Mouse (Mus musculus) midbrain, embryonic 14.5 days (tissue): ENCODE data around the gene Abi3. TPM values are rescaled to one million over a fixed set of nuclear protein-coding genes. Genes with fewer than 3 reads are reported as not detected.

Experiments
- ATAC-seq: fragments of 200-750 bp; cut with Nextera tagmentation; 2 replicates; pipeline ENCODE4 v1.8.0; 2017; ENCODE audit warnings: moderate number of reproducible peaks, moderate library complexity; ENCODE audit not compliant: low FRiP score, low TSS enrichment
- DNase-seq: peaks from one replicate; pipeline ENCODE4 v3.0.0-alpha.2; 2015
- H3K27ac ChIP-seq: fragments of 300-500 bp; sonication (generic); replicated peaks from 2 replicates; pipeline ENCODE4 v1.5.1; 2014; ENCODE audit warnings: mild to moderate bottlenecking, low read depth, low read length, moderate library complexity
- H3K27me3 ChIP-seq: fragments of 300-500 bp; sonication (generic); 2 replicates; pipeline ENCODE4 v1.6.1; 2014; ENCODE audit warnings: low read length, control low read depth, mixed read lengths; ENCODE audit not compliant: control insufficient read depth, insufficient read depth
- H3K36me3 ChIP-seq: fragments of 300-500 bp; sonication (generic); 2 replicates; pipeline ENCODE4 v1.6.1; 2014; ENCODE audit warnings: low read length, control low read depth; ENCODE audit not compliant: control insufficient read depth, insufficient read depth
- H3K4me1 ChIP-seq: fragments of 300-500 bp; sonication (generic); 2 replicates; pipeline ENCODE4 v1.6.1; 2014; ENCODE audit warnings: mild to moderate bottlenecking, antibody characterized with exemption, low read length, control low read depth; ENCODE audit not compliant: control insufficient read depth, insufficient read depth
- H3K4me2 ChIP-seq: fragments of 300-500 bp; sonication (generic); 2 replicates; pipeline ENCODE4 v1.6.1; 2014; ENCODE audit warnings: mild to moderate bottlenecking, low read length, moderate library complexity
- H3K4me3 ChIP-seq: fragments of 300-500 bp; sonication (generic); replicated peaks from 2 replicates; pipeline ENCODE4 v1.5.1; 2014; ENCODE audit warnings: low read depth, low read length
- H3K9ac ChIP-seq: fragments of 300-500 bp; sonication (generic); replicated peaks from 2 replicates; pipeline ENCODE4 v1.6.1; 2014; ENCODE audit warnings: mild to moderate bottlenecking, low read length, moderate library complexity
- H3K9me3 ChIP-seq: fragments of 300-500 bp; sonication (generic); 2 replicates; pipeline ENCODE4 v1.6.1; 2016; ENCODE audit warnings: low read length, control low read depth, mixed read lengths; ENCODE audit not compliant: control insufficient read depth
- WGBS: fragments of 180-500 bp; shearing (Covaris S2); extraction: QIAGEN DNeasy Blood & Tissue Kit; methylation state at CpG from one replicate; pipeline ENCODE4 v1.1.7; 2014; 5-methylcytosine and 5-hydroxymethylcytosine counted together
- polyA plus RNA-seq: library from polyadenylated mRNA; unstranded; fragments of >200 nt; fragmentation: Nextera tagmentation; extraction: Ambion mirVana; gene quantifications from 2 replicates; pipeline ENCODE4 v1.2.1, GENCODE M21; 2014

The Abi3 gene
- polyA plus RNA-seq, 1 experiment from 2014 or later = 0.64 TPM

DNA sequence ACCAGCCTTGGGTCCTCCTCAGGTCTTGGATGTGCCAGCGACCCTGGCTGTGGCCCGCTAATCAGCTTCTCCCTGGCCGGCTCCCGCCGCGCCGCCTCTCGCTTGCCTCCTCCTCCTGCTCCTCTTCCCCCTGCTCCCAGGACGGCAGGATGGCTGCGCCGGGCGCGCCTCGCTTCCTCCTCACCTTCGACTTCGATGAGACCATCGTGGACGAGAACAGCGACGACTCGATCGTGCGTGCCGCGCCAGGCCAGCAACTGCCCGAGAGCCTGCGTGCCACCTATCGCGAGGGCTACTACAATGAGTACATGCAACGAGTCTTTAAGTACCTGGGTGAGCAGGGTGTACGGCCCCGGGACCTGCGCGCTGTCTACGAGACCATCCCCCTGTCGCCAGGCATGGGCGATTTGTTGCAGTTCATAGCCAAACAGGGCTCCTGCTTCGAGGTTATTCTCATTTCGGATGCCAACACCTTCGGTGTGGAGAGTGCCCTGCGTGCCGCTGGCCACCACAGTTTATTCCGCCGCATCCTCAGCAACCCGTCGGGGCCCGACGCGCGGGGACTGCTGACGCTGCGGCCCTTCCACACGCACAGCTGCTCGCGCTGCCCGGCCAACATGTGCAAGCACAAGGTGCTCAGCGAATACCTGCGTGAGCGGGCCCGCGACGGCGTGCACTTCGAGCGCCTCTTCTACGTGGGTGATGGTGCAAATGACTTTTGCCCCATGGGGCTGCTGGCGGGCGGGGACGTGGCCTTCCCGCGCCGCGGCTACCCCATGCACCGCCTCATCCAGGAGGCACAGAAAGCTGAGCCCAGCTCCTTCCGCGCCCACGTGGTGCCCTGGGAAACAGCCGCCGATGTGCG lies 11.6 kb downstream of the Abi3 start:
- ATAC-seq = no peak
- Histone ChIP-seq H3K9ac (0 out of 2 replicates have a peak overlapping the region, but pooled peaks have one; percentile 3), H3K4me3 (peak overlapping the region; percentile 26), H3K4me1 (peaks cover 9% of the 10 kb centered on the region), H3K27ac (no peak overlapping the region), H3K9me3 (no peaks in the 10 kb centered on the region), H3K27me3 (peaks cover 90% of the 10 kb centered on the region), H3K36me3 (no peaks in the 10 kb centered on the region), H3K4me2 (peak overlapping the region; percentile 41)
- 3% methylated on average over 80 of the region's 80 CpGs for WGBS
- peak; percentile 37 for DNase-seq

DNA sequence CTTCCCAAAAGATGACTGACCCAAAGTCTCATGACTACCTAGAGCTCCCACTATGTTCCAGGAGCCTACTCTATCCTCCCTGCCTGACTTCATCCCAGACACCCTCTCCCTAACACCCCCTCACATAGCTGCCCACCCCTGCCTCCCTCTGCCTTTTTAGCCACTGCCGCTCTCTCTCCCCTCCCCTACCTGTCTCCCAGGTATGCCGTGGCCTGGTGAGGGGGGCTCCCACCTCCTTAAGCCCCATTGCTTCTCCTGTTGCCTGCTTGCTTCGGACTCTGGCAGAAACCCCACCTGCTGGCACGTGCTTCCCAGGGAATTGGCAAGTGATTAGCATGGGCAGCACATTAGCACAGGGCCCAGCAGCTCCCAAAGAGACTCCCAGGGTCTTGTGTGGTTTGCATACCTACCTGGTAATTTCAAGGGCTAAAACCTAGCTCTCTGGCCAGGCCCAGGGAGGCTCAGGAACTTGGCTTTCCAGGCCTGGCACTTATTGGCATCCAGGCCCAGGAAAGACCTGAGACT lies 12.7 kb downstream of the Abi3 start:
- no peak for ATAC-seq
- WGBS = 30% methylated on average over 4 of the region's 4 CpGs
- H3K4me1 ChIP-seq = peaks cover 9% of the 10 kb centered on the region

DNA sequence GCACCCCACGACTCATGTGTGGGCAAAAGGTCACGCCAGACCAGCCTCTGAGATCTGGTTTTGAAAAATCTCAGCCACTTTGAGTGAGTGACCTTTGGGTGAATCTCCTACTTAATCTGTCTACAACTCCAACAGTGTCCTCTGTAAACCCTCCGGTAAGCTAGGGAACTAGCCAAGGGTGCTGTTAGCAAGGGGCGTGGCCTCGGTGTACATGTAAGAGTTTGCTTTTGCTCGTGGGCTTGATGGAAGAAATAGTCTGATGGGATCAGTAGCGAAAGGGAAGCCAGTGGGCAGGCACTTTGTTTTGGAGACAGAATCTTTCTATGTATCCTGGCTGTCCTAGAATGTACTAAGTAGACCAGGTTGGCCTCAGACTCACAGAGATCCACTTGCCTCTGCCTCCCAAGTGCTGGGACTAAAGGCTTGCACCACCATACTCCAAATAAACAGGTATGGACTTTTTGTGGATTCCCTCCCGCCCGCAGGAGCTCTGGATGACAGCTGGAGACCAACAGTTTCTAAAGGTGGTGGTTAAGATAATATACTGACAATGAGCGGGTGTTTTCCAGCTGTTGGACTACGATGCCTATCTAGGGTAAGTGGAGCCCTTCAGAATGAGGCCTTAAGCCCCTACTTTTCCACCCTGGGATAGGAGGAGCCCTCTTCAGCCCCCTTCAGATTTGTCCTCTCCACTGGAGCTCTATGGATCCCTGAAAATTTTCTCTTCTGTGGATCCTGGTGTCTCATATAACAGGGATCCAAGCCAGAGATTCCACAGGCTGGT lies 13.9 kb downstream of the Abi3 start:
- ATAC-seq (no peak), DNase-seq (no peak)
- Histone ChIP-seq H3K4me1 (peaks cover 9% of the 10 kb centered on the region), H3K9me3 (no peaks in the 10 kb centered on the region), H3K36me3 (no peaks in the 10 kb centered on the region), H3K4me3 (no peak overlapping the region), H3K4me2 (no peak overlapping the region), H3K9ac (no peak overlapping the region), H3K27me3 (peaks cover 84% of the 10 kb centered on the region), H3K27ac (no peak overlapping the region)
- 76% methylated on average over 11 of the region's 11 CpGs for WGBS

More for the DNA sequence above, 12.7 kb downstream of the Abi3 start:
- no peak overlapping the region for H3K27ac ChIP-seq
- H3K27me3 ChIP-seq = peaks cover 90% of the 10 kb centered on the region
- H3K4me3 ChIP-seq = no peak overlapping the region
- DNase-seq = no peak
- no peaks in the 10 kb centered on the region for H3K9me3 ChIP-seq
- no peaks in the 10 kb centered on the region for H3K36me3 ChIP-seq
- no peak overlapping the region for H3K4me2 ChIP-seq
- H3K9ac ChIP-seq = no peak overlapping the region

DNA sequence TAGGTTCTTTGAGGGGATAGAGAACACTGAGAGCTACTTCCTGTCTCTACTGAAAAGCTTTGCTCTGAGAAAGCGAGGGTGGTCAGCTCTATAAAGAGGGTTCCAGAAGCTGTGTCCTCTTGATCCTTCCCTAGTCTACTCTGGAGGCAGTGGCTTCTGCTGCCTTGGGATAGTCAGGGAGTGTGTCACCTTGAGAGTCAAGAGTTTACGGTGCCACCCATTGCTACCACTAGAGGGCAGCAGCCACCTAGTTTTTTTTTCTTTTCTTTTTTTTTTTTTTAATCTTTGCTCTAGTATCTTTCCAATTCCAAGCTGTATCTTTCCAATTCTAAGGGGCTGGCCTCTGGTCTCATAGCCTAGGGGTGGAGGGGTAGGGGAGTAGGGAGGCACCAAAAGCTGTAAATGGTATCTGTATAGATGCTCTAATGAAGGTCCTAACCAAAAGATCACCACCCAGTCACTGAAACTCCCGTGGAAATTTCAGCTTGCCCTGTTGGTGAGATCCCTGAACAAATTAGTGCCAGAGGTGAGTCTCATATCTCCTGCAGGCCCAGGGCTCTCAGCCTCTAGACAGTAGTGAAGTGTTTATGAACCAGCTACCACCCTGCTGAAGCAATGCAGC lies 14.7 kb downstream of the Abi3 start:
- Histone ChIP-seq H3K9ac (no peak overlapping the region), H3K4me2 (no peak overlapping the region), H3K36me3 (no peaks in the 10 kb centered on the region), H3K4me3 (no peak overlapping the region), H3K9me3 (no peaks in the 10 kb centered on the region), H3K27me3 (peaks cover 83% of the 10 kb centered on the region), H3K4me1 (peaks cover 9% of the 10 kb centered on the region), H3K27ac (no peak overlapping the region)
- no peak for ATAC-seq
- WGBS = 16% methylated on average over 3 of the region's 3 CpGs
- peak; percentile 88 for DNase-seq

DNA sequence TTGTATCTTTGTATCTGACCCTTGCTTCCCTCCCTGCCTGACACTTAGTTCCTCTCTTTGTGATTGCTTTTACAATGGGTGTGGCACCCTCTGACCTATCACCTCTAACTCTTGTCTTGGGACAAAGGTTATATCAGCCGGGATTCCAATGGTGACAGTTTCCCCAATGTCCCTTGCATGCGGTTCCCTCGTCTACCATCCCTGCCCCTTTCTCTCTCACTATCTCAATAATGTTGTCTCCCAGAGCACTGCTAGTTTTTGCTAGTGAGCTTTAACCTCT lies 15.2 kb downstream of the Abi3 start:
- DNase-seq (no peak), ATAC-seq (no peak)
- Histone ChIP-seq H3K4me1 (peaks cover 9% of the 10 kb centered on the region), H3K9me3 (no peaks in the 10 kb centered on the region), H3K9ac (no peak overlapping the region), H3K36me3 (no peaks in the 10 kb centered on the region), H3K4me3 (no peak overlapping the region), H3K4me2 (no peak overlapping the region), H3K27me3 (peaks cover 81% of the 10 kb centered on the region), H3K27ac (no peak overlapping the region)
- 24% methylated on average over 3 of the region's 3 CpGs for WGBS

DNA sequence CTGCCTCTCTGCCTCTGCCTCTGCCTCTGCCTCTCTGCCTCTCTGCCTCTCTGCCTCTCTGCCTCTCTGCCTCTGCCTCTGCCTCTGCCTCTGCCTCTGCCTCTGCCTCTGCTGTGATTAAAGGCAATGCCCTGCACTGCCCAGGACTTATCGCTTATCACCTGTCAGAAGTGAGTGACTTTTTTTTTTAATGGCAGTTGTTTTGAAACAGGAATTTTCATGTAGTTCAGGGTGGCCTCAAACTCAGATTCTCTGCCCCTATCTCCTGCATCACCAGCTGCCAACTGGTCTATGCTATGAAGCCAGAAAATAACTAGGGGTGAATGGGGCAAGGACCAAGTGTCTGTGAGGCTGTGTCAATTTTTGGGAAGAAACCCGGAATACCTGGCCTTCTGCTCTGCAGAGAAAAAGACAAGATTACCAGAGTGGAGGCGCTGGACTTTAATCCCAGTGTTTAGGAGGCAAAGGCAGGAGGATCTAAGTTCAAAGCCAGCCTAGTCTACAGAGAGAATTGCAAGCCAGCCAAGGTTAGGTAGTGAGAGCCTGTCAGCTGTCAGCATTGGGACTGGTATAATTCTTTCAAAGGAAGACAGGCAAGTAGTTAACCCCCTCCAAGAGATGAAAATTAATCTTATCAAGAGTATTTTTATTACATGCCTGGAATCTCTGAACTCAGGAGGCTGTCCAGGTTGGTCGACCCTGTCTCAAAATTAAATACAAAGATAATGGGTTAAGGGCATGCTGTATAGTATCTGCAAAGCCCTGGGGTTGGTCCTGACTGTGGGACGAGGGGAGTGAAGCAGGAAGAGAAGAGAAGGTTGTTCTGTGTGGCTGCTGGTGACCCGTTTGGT lies 15.7 kb downstream of the Abi3 start:
- H3K36me3 ChIP-seq = no peaks in the 10 kb centered on the region
- no peak overlapping the region for H3K4me2 ChIP-seq
- peaks cover 75% of the 10 kb centered on the region for H3K27me3 ChIP-seq
- DNase-seq (no peak), ATAC-seq (no peak)
- H3K4me1 ChIP-seq = peaks cover 9% of the 10 kb centered on the region
- H3K27ac ChIP-seq = no peak overlapping the region
- H3K4me3 ChIP-seq = no peak overlapping the region
- H3K9me3 ChIP-seq = no peaks in the 10 kb centered on the region
- H3K9ac ChIP-seq = no peak overlapping the region
- WGBS = 56% methylated on average over 6 of the region's 6 CpGs

DNA sequence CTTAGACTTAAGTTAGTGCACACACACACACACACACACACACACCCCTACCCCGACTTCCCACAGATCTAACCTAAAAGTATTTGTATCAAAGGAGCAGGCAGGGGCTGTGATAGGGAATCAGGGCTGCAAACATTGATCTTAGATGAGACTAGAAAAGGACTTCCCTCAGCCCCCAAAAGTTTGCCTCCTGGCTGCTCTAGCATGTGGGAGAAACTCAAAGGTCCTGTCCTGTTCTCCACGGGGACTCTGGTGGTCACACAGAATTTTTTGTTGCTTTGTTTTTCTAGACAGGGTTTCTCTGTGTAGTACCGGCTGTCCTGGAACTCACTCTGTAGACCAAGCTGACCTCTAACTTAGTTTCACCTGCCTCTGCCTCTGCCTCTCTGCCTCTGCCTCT lies 16.7 kb downstream of the Abi3 start:
- Histone ChIP-seq H3K4me3 (no peak overlapping the region), H3K27me3 (peaks cover 66% of the 10 kb centered on the region)

DNA sequence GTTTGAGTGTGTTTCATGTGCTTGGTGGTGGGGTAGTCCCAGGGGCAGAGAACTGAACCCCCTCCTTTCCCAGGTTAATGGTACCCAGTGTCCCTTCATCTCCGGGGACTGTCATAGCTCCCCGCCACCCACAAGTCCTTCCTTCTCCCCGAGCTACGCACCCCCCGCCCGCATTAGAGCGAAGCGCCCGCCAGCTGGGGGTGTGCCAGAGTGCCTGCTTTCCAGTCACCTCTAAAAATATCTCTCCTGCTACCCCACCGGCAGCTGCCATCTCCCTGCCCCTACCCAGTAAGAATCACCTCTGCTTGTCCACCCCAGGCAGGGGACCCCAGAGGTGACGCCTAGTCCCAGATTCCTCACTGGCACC lies 17.4 kb downstream of the Abi3 start:
- WGBS = 3% methylated on average over 11 of the region's 11 CpGs
- Histone ChIP-seq H3K27ac (no peak overlapping the region), H3K9me3 (no peaks in the 10 kb centered on the region), H3K9ac (peak overlapping the region; percentile 69), H3K36me3 (no peaks in the 10 kb centered on the region), H3K4me2 (peak overlapping the region; percentile 99), H3K4me1 (no peaks in the 10 kb centered on the region), H3K27me3 (peaks cover 59% of the 10 kb centered on the region), H3K4me3 (peak overlapping the region; percentile 68)
- ATAC-seq = no peak
- peak; percentile 15 for DNase-seq

More for the DNA sequence above, 16.7 kb downstream of the Abi3 start:
- Histone ChIP-seq H3K4me2 (no peak overlapping the region), H3K4me1 (peaks cover 6% of the 10 kb centered on the region), H3K27ac (no peak overlapping the region), H3K9me3 (no peaks in the 10 kb centered on the region), H3K36me3 (no peaks in the 10 kb centered on the region), H3K9ac (no peak overlapping the region)
- DNase-seq (no peak), ATAC-seq (no peak)
- 51% methylated on average over 3 of the region's 3 CpGs for WGBS
